Mouse (Mus musculus) erythroid progenitor cell, adult 5-6 weeks (primary cell): ENCODE data around the gene Plekhh2. TPM values are rescaled to one million over a fixed set of nuclear protein-coding genes. Genes with fewer than 3 reads are reported as not detected.
"Not testable (repeated sequence)": the region's sequence is repeated elsewhere in the genome, so short reads cannot be mapped to it uniquely, and the experiment has no call there.

Source experiments
- ATAC-seq: replicated peaks from 2 replicates; pipeline ENCODE4 v1.8.0; 2016; ENCODE audit warnings: moderate number of reproducible peaks, mild to moderate bottlenecking, moderate TSS enrichment, inconsistent platforms; ENCODE audit not compliant: poor library complexity, low FRiP score, severe bottlenecking
- total RNA-seq, 2 experiments: library from RNA; stranded (forward) in 1 of 2; stranded (reverse) in 1 of 2; fragments of 150-400 nt in 1 of 2; fragments of 186-747, 209-891 nt in 1 of 2; gene quantifications; 2 replicates each; pipeline versions ENCODE4 v1.2.3 to v1.2.4; 2015 to 2017; ENCODE audit warnings: low replicate concordance in 2 of 2

Plekhh2 gene
- total RNA-seq, 2 experiments from 2014 or later, result not detected

DNA sequence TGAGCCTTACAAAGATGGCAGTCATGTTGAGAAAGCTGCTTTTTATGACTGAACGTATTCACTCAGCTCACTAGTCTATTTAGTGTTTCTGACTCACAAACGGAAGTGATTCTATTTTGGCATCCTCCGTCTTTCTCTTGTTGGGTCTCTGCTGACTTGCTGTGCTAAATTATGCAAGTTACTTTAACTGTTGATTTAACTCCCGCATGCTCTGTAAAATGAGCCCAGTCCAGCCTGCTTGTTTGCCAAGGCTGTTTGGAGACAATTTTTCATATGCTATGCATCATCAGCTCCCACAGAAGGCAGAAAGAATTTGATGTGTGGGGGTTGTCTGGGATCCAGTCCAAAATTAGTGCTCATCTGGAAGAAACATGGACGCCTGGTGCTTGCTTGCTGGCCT is 1.3 kb upstream of the Plekhh2 start:
- no peak for ATAC-seq

- no peak for ATAC-seq
These were observed 595 bp upstream of the Plekhh2 start for GRCm38 (mm10) chr17:84510961-84511639.

DNA sequence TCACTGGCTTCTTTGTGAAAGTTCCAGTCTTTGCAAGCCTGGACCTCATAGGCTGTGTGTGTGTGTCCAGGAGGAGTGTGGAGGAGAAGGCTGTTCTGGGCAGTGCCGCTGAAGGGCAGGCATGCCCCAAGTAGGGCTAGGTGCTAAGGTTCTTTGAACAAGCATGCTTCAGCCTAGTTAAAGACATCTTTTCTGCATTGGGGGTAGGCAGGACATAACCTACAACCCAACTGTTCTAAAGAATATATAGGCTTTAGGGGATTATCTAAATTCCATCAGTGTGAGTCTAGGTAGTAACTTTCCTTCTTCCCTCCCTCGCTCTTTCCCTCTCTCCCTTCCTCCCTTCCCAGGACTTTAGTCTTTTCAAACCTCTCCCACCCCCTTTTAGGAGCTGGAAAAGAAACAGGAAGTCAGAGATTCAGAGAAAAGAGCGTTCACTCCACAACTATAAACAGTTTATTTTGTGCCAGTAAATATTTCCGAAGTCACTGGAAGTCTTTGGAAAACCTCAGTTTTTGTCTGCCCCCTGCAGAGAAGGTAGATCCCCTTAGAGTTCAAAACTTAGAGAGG is 906 bp downstream of the Plekhh2 start:
- no peak for ATAC-seq

GRCm38 (mm10) chr17:84515901-84516300 is 4.2 kb downstream of the Plekhh2 start:
- ATAC-seq, result no peak

GRCm38 (mm10) chr17:84519346-84519745 is 7.7 kb downstream of the Plekhh2 start:
- no peak for ATAC-seq

DNA sequence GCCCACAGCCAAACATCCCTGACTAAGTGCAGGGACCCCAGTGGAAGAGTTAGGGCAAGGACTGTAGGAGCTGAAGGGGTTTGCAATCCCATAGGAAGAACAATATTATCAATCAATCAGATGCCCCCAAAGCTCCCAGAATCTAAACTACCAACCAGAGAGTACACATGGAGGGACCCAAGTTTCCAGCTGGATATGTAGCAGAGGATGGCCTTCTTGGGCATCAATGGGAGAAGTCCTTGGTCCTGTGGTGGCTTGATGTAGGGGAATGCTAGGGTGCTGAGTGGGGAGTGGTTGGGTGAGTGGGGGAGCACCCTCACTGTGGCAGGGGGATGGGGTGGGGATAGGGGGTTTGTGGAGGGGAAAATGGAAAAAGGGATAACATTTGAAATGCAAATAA is 8.4 kb downstream of the Plekhh2 start:
- ATAC-seq, result no peak

DNA sequence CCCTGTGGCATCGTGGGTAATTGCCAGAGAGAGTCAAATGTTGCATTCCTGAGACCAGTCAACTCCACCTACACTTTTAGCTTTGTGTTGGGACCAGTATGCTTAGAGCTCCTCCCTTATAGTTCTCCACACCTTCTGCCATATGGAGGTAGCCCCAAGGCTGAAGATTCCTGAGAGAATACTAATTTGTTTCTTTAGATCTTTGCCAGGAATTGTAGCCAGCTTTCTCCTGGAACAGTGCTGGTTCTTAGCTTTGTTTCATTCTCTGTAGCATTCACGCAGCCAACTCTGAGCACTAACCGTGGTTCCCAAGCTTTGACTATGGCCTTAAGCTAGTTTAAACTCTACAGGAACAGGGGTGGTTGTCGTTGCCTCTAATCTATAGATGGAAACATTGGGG is 17.7 kb downstream of the Plekhh2 start:
- no peak for ATAC-seq

DNA sequence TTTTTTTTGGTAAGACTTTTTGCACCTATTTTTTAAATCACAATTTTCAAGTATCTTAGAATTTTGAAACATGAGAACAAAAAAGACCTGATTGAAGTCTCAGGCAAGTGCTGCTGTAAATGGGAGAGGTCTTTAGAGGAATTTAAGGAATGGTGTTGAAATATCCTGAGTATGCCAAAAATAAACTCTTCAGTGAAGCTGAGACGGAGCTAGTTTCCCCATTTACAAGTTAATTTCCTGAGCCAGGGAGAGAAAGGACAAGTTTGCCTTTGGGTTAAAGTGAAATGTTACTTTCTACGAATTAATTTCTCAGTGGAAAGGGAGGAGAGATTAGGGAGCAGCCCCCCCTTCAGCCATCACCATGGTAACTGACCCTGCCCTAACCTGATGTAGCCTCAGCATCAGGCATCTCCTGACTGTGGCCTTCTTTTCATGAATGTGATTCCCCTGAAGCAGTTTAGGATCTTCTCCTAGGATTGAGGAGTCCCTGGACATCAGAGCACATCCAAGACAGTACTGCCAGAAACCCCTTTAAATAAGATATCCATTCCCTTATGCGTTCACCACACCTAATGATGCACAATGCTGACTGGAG is 18.6 kb downstream of the Plekhh2 start:
- no peak for ATAC-seq

DNA sequence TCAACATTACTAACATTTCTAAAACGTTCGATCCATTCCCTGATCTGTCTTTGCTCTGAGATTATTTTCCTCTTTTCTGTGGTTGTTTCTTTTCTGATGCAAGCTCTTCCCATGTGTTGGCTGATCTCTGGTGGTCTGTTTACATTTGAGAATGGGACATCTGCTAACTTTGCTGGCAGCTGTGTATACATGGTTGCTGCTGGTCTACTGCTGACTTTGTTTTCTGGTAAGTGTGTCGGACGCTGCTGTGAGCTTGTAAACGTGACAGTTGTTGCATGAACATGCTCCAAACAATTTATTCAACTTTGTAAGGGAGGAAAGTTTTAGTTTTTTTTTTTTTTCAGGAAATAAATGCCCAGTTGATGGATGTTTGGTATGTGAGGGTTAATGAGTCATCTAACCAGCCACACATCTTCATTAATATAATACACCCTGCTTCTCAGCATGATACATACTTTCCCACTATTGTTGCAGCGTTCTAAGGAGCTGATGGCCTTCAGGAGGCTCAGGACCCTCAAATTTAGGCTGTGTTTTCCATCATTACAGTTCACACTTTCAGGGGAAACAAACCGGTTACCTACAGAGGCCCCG is 21.3 kb downstream of the Plekhh2 start:
- no peak for ATAC-seq

DNA sequence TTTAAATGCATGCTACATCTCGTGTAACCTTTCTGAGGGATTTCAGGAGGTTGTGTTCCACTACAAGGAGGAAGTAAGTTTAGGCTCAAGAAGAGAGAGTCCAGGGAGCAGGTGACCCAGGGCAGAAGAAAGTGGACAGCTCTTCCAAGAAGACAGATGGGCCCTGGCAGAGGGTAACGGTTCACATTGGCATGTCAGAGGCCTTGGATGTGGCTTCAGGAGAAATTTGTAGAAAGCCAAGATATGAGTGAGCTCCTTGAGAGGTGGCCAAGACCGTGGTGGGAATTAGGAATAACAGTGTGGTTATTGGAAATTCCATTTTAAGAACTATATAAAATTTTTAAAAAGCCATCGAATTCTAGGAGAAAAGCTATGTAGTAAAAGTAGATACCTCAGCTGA is 22.1 kb downstream of the Plekhh2 start:
- ATAC-seq, result no peak

- no peak for ATAC-seq
These were observed 22.9 kb downstream of the Plekhh2 start for GRCm38 (mm10) chr17:84534632-84535031.

DNA sequence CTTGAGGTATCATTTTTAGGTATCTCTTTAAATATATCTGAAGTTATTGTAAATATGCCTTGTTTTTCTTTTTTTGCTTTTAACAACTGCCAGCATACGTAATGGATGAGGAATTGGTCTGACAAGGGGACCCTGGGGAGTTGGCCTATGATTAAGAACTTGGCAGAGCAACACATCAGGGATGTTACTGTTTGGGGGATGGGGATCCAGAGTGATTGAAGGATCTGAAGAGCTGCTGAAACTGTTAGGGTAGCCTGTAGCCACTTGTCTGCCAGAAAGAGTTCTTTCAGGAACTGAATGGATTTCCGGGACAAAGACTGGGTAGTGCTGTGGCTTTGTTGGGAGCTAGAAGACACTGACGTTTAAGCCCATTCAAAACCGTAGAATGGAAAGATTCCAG is 23.5 kb downstream of the Plekhh2 start:
- ATAC-seq, result no peak

- ATAC-seq, result no peak
These were observed 25.6 kb downstream of the Plekhh2 start for GRCm38 (mm10) chr17:84537301-84537700.

DNA sequence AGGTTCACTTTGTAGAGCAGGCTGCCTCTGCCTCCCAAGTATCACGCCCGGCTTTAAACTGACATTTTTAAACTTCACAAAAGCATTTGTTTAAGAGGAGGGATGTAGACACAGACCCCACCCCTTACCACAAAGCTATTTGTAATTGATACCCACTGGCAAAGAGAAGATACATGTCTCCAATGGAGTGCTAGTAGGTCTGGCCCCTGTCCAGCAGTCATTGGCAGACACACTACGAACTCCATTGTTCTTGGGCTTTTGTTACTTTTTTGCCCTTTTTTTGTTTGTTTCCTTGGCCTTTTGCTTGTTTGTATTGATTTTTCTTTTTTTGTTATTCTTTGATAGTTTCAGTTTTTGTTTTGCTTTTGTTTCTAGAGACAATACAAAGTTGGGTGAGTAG is 26.3 kb downstream of the Plekhh2 start:
- no peak for ATAC-seq

DNA sequence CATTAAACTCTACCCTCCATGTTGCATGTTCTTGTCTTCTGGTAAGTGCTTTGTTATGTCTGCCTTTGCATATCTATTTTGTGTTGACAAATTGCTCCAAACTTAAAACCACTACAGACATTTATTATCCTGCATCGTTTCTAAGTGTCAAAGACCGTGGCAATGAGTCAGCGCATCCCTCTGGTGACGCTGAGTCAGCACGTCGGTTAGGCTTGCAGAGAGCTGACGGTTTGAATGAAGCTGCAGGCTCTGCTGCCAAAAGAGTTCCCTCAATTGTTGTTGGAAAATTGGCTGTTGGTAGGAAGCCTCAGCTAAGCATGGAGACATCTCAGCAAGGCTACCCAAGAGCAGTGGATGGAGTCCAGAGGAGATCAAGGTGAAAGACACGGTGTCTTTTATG is 28.9 kb downstream of the Plekhh2 start:
- no peak for ATAC-seq

GRCm38 (mm10) chr17:84550902-84551877 is 39.5 kb downstream of the Plekhh2 start:
- no peak for ATAC-seq

- ATAC-seq, result no peak
These were observed 40.5 kb downstream of the Plekhh2 start for GRCm38 (mm10) chr17:84552230-84552629.

- not testable (repeated sequence) for ATAC-seq
These were observed 52.6 kb downstream of the Plekhh2 start for GRCm38 (mm10) chr17:84564264-84564663.

GRCm38 (mm10) chr17:84565762-84566161 is 54.1 kb downstream of the Plekhh2 start:
- ATAC-seq, result no peak
